Mouse (Mus musculus) liver, postnatal 0 days (tissue): Measurements from ENCODE around the gene S100a6.
A peak's percentile ranks its signal among the peaks of the same experiment; 100 is the strongest.

ENCODE experiments used
- CTCF ChIP-seq: sonication (generic); IDR thresholded peaks from 2 replicates; pipeline ENCODE4 v1.5.1; 2016; ENCODE audit warnings: antibody characterized with exemption, low read depth
- EP300 ChIP-seq: IDR thresholded peaks from 2 replicates; pipeline ENCODE4 v1.6.1; 2016; ENCODE audit warnings: antibody characterized with exemption, low read depth, mild to moderate bottlenecking

GRCm38 (mm10) chr3:90657405-90657804, 44.7 kb downstream of the S100a6 start:
- TF ChIP-seq CTCF (peak; percentile 53), EP300 (no peak)
